Mouse (Mus musculus): ENCODE measurements around the gene H2-M5.

- no peak for TF ChIP-seq CTCF (IDR thresholded peaks at IDR 0.05; ENCODE audit: borderline replicate concordance, extremely low read depth, insufficient read depth, insufficient read length)
- TF ChIP-seq POLR2A (IDR thresholded peaks at IDR 0.05; ENCODE audit: borderline replicate concordance, extremely low read depth, insufficient read depth, insufficient read length, poor library complexity, severe bottlenecking) = no peak
These were observed 5.2 kb upstream of the H2-M5 start for GRCm38 (mm10) chr17:36994528-36994927.

All from brain, embryonic 14.5 days (tissue).